In genomic region chr1:175603390-175603789, GRCm38 (mm10) we compare ENCODE assay signal across 10 mouse cellular contexts. TPM values are rescaled to one million over a fixed set of nuclear protein-coding genes. Genes with fewer than 3 reads are reported as not detected.
DNase-seq lines count a peak whose midpoint lies in the region; ATAC-seq and TF ChIP-seq lines count a peak whose summit lies in the region.
"Had no signal": no experiment of that assay in that cellular context is flagged by ENCODE, and none has a peak within 500 bp of the region (broad histone marks: within the 10 kb centered on the region; RNA-seq: fewer than 3 reads in every experiment).

No protein-coding gene starts in this region.

- no peak for TF ChIP-seq POLR2A in kidney, adult 2 months (IDR thresholded peaks at IDR 0.05; ENCODE audit: low read depth, low read length)
- TF ChIP-seq POLR2A in ES-Bruce4 (IDR thresholded peaks at IDR 0.05; ENCODE audit: insufficient read depth, low read length): no peak

- no peaks in the 10 kb centered on the region for H3K27me3 ChIP-seq in kidney, adult 2 months (replicated peaks; ENCODE audit: control insufficient read depth, insufficient read depth, low read length)
- H3K27me3 ChIP-seq in ES-Bruce4 (ENCODE audit: control insufficient read depth, insufficient read depth, low read length, poor library complexity, severe bottlenecking): no peaks in the 10 kb centered on the region
- H3K27me3 ChIP-seq in hindbrain, embryonic 16.5 days (replicated peaks; ENCODE audit: control insufficient read depth, insufficient read depth, low read length): no peaks in the 10 kb centered on the region

- ATAC-seq in hindbrain, embryonic 16.5 days: 0 out of 2 replicates have a peak, but pooled peaks have one; percentile 37

- no peak for DNase-seq in kidney, adult 2 months
- DNase-seq in kidney, adult 18-20 months: no peak
- peak; percentile 69 for DNase-seq in brain, adult 2 months (ENCODE audit: low read depth, low spot score)
- DNase-seq in urinary bladder, adult 2 months (ENCODE audit: low spot score): no peak
- DNase-seq in left cerebral cortex, postnatal 36 days (ENCODE audit: low spot score in 2 of 2): no peak
- no peak for DNase-seq in urinary bladder, postnatal 25 days (ENCODE audit: low spot score)
- DNase-seq: gastrocnemius, postnatal 36 days; kidney, postnatal 14 days had no signal

- H3K4me1 ChIP-seq in kidney, adult 2 months (ENCODE audit: control insufficient read depth, insufficient read depth, low read length): no peaks in the 10 kb centered on the region
- no peaks in the 10 kb centered on the region for H3K4me1 ChIP-seq in ES-Bruce4 (ENCODE audit: control insufficient read depth, insufficient read depth, low read length)
- no peaks in the 10 kb centered on the region for H3K4me1 ChIP-seq in hindbrain, embryonic 16.5 days (ENCODE audit: control insufficient read depth, insufficient read depth, low read depth, low read length)

- H3K9me3 ChIP-seq in ES-Bruce4 (replicated peaks; ENCODE audit: control insufficient read depth, insufficient read depth, low read length, poor library complexity, severe bottlenecking): no peaks in the 10 kb centered on the region
- no peaks in the 10 kb centered on the region for H3K9me3 ChIP-seq in hindbrain, embryonic 16.5 days (ENCODE audit: control insufficient read depth, low read length)

- peak; percentile 44 for TF ChIP-seq CTCF in kidney, adult 2 months (conservative IDR thresholded peaks at IDR 0.05; ENCODE audit: insufficient read depth, insufficient read length, low read depth, low read length)
- TF ChIP-seq CTCF in ES-Bruce4 (IDR thresholded peaks at IDR 0.05; ENCODE audit: low read depth, low read length): peak; percentile 21

- no peak overlapping the region for H3K4me2 ChIP-seq in hindbrain, embryonic 16.5 days (ENCODE audit: low read length)

- WGBS in kidney, adult 2 months: 62% methylated on average over 6 of the region's 6 CpGs
- WGBS in hindbrain, embryonic 16.5 days: 66% methylated on average over 6 of the region's 6 CpGs

- no peak overlapping the region for H3K4me3 ChIP-seq in kidney, adult 2 months (ENCODE audit: insufficient read depth, low read depth, low read length)
- H3K4me3 ChIP-seq in ES-Bruce4 (ENCODE audit: low read depth, low read length): no peak overlapping the region
- no peak overlapping the region for H3K4me3 ChIP-seq in hindbrain, embryonic 16.5 days (ENCODE audit: low read length)

- intact Hi-C loops in left cerebral cortex, postnatal 36 days (cut with DNase I): loop anchor here (5.0 kb wide), 1 partner anchor 561 kb away; no protein-coding TSS in a partner anchor

- no peak overlapping the region for H3K27ac ChIP-seq in kidney, adult 2 months (ENCODE audit: insufficient read depth, low read depth, low read length)
- H3K27ac ChIP-seq in ES-Bruce4 (ENCODE audit: insufficient read depth, low read length): no peak overlapping the region
- H3K27ac ChIP-seq in hindbrain, embryonic 16.5 days (ENCODE audit: low read depth, low read length): no peak overlapping the region

- H3K36me3 ChIP-seq in kidney, adult 2 months (ENCODE audit: control insufficient read depth, insufficient read depth, low read length): peaks cover 12% of the 10 kb centered on the region
- H3K36me3 ChIP-seq in ES-Bruce4 (ENCODE audit: control insufficient read depth, insufficient read depth, low read length, poor library complexity, severe bottlenecking): peaks cover 10% of the 10 kb centered on the region
- H3K36me3 ChIP-seq in hindbrain, embryonic 16.5 days (ENCODE audit: control insufficient read depth, insufficient read depth, low read length): peaks cover 23% of the 10 kb centered on the region

- H3K9ac ChIP-seq in ES-Bruce4 (ENCODE audit: low read depth, poor library complexity, severe bottlenecking): no peak overlapping the region
- no peak overlapping the region for H3K9ac ChIP-seq in hindbrain, embryonic 16.5 days (ENCODE audit: low read depth, low read length)

- TF ChIP-seq EP300 in ES-Bruce4 (IDR thresholded peaks at IDR 0.05; ENCODE audit: insufficient read depth, low read depth, low read length): no peak

RNA-seq across cellular contexts. Expression of gene Kmo, which starts 16.8 kb away (rescaled TPM):
- polyA plus RNA-seq in kidney, adult 2 months (2012; rRNA removed): 42.4 and 49.6 TPM in 2 replicates
- not detected in 2 replicates for polyA plus RNA-seq in ES-Bruce4 (2011; ENCODE audit: insufficient read depth, insufficient read length, low read depth, missing spikeins)
- 0.06 and 0.21 TPM in 2 replicates for polyA plus RNA-seq in hindbrain, embryonic 16.5 days (2015; fragmentation: Nextera tagmentation; extraction: Ambion mirVana)
- 2.0 and 2.3 TPM in 2 replicates for polyA plus RNA-seq in urinary bladder, adult 2 months (2012; rRNA removed)
- total RNA-seq in left cerebral cortex, postnatal 36 days (2021): under 1 TPM in 1 of 2 experiments, not detected in 1; 0.39 TPM

RNA-seq across cellular contexts. Expression of gene Fh1, which starts 22.0 kb away (rescaled TPM):
- polyA plus RNA-seq in kidney, adult 2 months (2012; rRNA removed): 117 and 181 TPM in 2 replicates
- polyA plus RNA-seq in ES-Bruce4 (2011; ENCODE audit: insufficient read depth, insufficient read length, low read depth, missing spikeins): 116 and 142 TPM in 2 replicates
- polyA plus RNA-seq in hindbrain, embryonic 16.5 days (2015; fragmentation: Nextera tagmentation; extraction: Ambion mirVana): 112 and 113 TPM in 2 replicates
- polyA plus RNA-seq in urinary bladder, adult 2 months (2012; rRNA removed): 97.5 and 98.0 TPM in 2 replicates
- 10 to 100 TPM; 73.1 to 79.9 TPM for total RNA-seq in left cerebral cortex, postnatal 36 days (2021)

Comparison
In these comparisons a context has a peak if more than half of its experiments do, and no peak if none do; other contexts are left out.
1. RNA of gene Kmo, which starts 16.8 kb away (polyA plus RNA-seq): 42.4 to 49.6 TPM in kidney, adult 2 months; 2.0 to 2.3 TPM in urinary bladder, adult 2 months, 0.06 to 0.21 TPM in hindbrain, embryonic 16.5 days and not detected in ES-Bruce4; every median in the first group is over 10 times any median in the second.